Mouse (Mus musculus) limb, embryonic 13.5 days (tissue): ENCODE measurements around the gene Foxn3. TPM values are rescaled to one million over a fixed set of nuclear protein-coding genes. Genes with fewer than 3 reads are reported as not detected.
A peak's percentile ranks its signal among the peaks of the same experiment; 100 is the strongest.

Experiments used
- ATAC-seq: fragments of 200-750 bp; cut with Nextera tagmentation; 2 replicates; pipeline ENCODE4 v1.8.0; 2017; ENCODE audit warnings: low read depth, moderate number of reproducible peaks, moderate TSS enrichment; ENCODE audit not compliant: low FRiP score
- H3K27ac ChIP-seq: fragments of 300-500 bp; sonication (generic); 2 replicates; pipeline ENCODE4 v1.5.1; 2015; ENCODE audit warnings: inconsistent platforms, mild to moderate bottlenecking, moderate library complexity
- H3K27me3 ChIP-seq: fragments of 300-500 bp; sonication (generic); 2 replicates; pipeline ENCODE4 v1.6.1; 2015; ENCODE audit warnings: mild to moderate bottlenecking, inconsistent platforms
- H3K36me3 ChIP-seq: fragments of 300-500 bp; sonication (generic); 2 replicates; pipeline ENCODE4 v1.6.1; 2015; ENCODE audit warnings: inconsistent platforms, mild to moderate bottlenecking, moderate library complexity
- H3K4me1 ChIP-seq: fragments of 300-500 bp; sonication (generic); 2 replicates; pipeline ENCODE4 v1.6.1; 2015; ENCODE audit warnings: inconsistent platforms
- H3K4me2 ChIP-seq: fragments of 300-500 bp; sonication (generic); replicated peaks from 2 replicates; pipeline ENCODE4 v1.6.1; 2015; ENCODE audit warnings: inconsistent platforms, mild to moderate bottlenecking, moderate library complexity
- H3K4me3 ChIP-seq: fragments of 300-500 bp; sonication (generic); 2 replicates; pipeline ENCODE4 v1.5.1; 2015; ENCODE audit warnings: moderate library complexity, mild to moderate bottlenecking, inconsistent platforms
- H3K9ac ChIP-seq: fragments of 300-500 bp; sonication (generic); 2 replicates; pipeline ENCODE4 v1.6.1; 2015; ENCODE audit warnings: mild to moderate bottlenecking, inconsistent platforms
- H3K9me3 ChIP-seq: fragments of 300-500 bp; sonication (generic); 2 replicates; pipeline ENCODE4 v1.6.1; 2016; ENCODE audit warnings: inconsistent platforms
- WGBS: fragments of 180-500 bp; shearing (Covaris S2); methylation state at CpG from one replicate; pipeline ENCODE4 v1.1.7; 2015; 5-methylcytosine and 5-hydroxymethylcytosine counted together
- polyA plus RNA-seq: library from polyadenylated mRNA; unstranded; fragments of >200 nt; fragmentation: Nextera tagmentation; extraction: Ambion mirVana; gene quantifications from 2 replicates; pipeline ENCODE4 v1.2.1, GENCODE M21; 2015

Gene Foxn3
- polyA plus RNA-seq, 1 experiment from 2014 or later: 130 TPM

GRCm38 (mm10) chr12:99480372-99480771 is 83.0 kb downstream of the Foxn3 start:
- ATAC-seq: no peak
- 84% methylated on average over 3 of the region's 3 CpGs for WGBS
- H3K9me3 ChIP-seq: no peaks in the 10 kb centered on the region; the same call in 1 of the 2 replicates
- no peak overlapping the region for H3K4me3 ChIP-seq
- 0 out of 2 replicates have a peak, but pooled peaks cover under 1% of the 10 kb centered on the region for H3K4me1 ChIP-seq
- no peak overlapping the region for H3K4me2 ChIP-seq
- H3K27ac ChIP-seq: no peak overlapping the region
- H3K9ac ChIP-seq: no peak overlapping the region
- peaks cover 10% of the 10 kb centered on the region; the same call in 1 of the 2 replicates for H3K36me3 ChIP-seq
- H3K27me3 ChIP-seq: no peaks in the 10 kb centered on the region

GRCm38 (mm10) chr12:99474176-99474575 is 89.2 kb downstream of the Foxn3 start:
- Histone ChIP-seq H3K36me3 (no peaks in the 10 kb centered on the region), H3K4me3 (no peak overlapping the region), H3K27me3 (no peaks in the 10 kb centered on the region), H3K4me2 (no peak overlapping the region), H3K4me1 (peaks cover 6% of the 10 kb centered on the region; the same call in 1 of the 2 replicates), H3K9ac (no peak overlapping the region), H3K27ac (no peak overlapping the region), H3K9me3 (no peaks in the 10 kb centered on the region; the same call in 1 of the 2 replicates)
- 39% methylated on average over 5 of the region's 5 CpGs for WGBS
- ATAC-seq: no peak

GRCm38 (mm10) chr12:99473406-99474133 is 89.8 kb downstream of the Foxn3 start:
- WGBS: 77% methylated on average over 10 of the region's 10 CpGs
- H3K27ac ChIP-seq: no peak overlapping the region
- no peaks in the 10 kb centered on the region for H3K27me3 ChIP-seq
- no peak overlapping the region for H3K4me3 ChIP-seq
- no peak overlapping the region for H3K9ac ChIP-seq
- H3K36me3 ChIP-seq: no peaks in the 10 kb centered on the region
- ATAC-seq: no peak
- no peak overlapping the region for H3K4me2 ChIP-seq
- peaks cover 8% of the 10 kb centered on the region for H3K4me1 ChIP-seq
- no peaks in the 10 kb centered on the region for H3K9me3 ChIP-seq

GRCm38 (mm10) chr12:99471431-99471830 is 92.0 kb downstream of the Foxn3 start:
- Histone ChIP-seq H3K27me3 (no peaks in the 10 kb centered on the region), H3K36me3 (no peaks in the 10 kb centered on the region), H3K4me1 (peaks cover 21% of the 10 kb centered on the region), H3K9me3 (no peaks in the 10 kb centered on the region), H3K4me3 (no peak overlapping the region), H3K27ac (no peak overlapping the region), H3K4me2 (no peak overlapping the region), H3K9ac (no peak overlapping the region)
- no peak for ATAC-seq
- 90% methylated on average over 7 of the region's 7 CpGs for WGBS

- Histone ChIP-seq H3K9ac (no peak overlapping the region), H3K4me1 (peaks cover 21% of the 10 kb centered on the region), H3K36me3 (no peaks in the 10 kb centered on the region), H3K27me3 (no peaks in the 10 kb centered on the region), H3K4me2 (no peak overlapping the region), H3K9me3 (no peaks in the 10 kb centered on the region), H3K27ac (0 out of 2 replicates have a peak overlapping the region, but pooled peaks have one; percentile 28), H3K4me3 (no peak overlapping the region)
- 60% methylated on average over 15 of the region's 15 CpGs for WGBS
- no peak for ATAC-seq
Measured at GRCm38 (mm10) chr12:99467884-99468311, 95.5 kb downstream of the Foxn3 start.

GRCm38 (mm10) chr12:99467256-99467883 is 96.0 kb downstream of the Foxn3 start:
- WGBS: 68% methylated on average over 12 of the region's 12 CpGs
- no peak for ATAC-seq
- no peak overlapping the region for H3K4me2 ChIP-seq

GRCm38 (mm10) chr12:99466426-99466825 is 97.0 kb downstream of the Foxn3 start:
- no peaks in the 10 kb centered on the region for H3K27me3 ChIP-seq
- no peak for ATAC-seq
- no peak overlapping the region for H3K4me2 ChIP-seq
- 82% methylated on average over 5 of the region's 5 CpGs for WGBS
- H3K4me3 ChIP-seq: no peak overlapping the region
- H3K4me1 ChIP-seq: peaks cover 21% of the 10 kb centered on the region
- H3K9ac ChIP-seq: no peak overlapping the region
- H3K36me3 ChIP-seq: no peaks in the 10 kb centered on the region
- H3K27ac ChIP-seq: no peak overlapping the region
- H3K9me3 ChIP-seq: no peaks in the 10 kb centered on the region

More at GRCm38 (mm10) chr12:99467256-99467883, 96.0 kb downstream of the Foxn3 start:
- Histone ChIP-seq H3K9me3 (no peaks in the 10 kb centered on the region), H3K4me1 (peaks cover 21% of the 10 kb centered on the region), H3K4me3 (no peak overlapping the region), H3K27me3 (no peaks in the 10 kb centered on the region), H3K27ac (0 out of 2 replicates have a peak overlapping the region, but pooled peaks have one; percentile 28), H3K36me3 (no peaks in the 10 kb centered on the region), H3K9ac (no peak overlapping the region)

- Histone ChIP-seq H3K9ac (no peak overlapping the region), H3K36me3 (no peaks in the 10 kb centered on the region), H3K27ac (no peak overlapping the region), H3K9me3 (no peaks in the 10 kb centered on the region), H3K4me2 (no peak overlapping the region), H3K4me3 (no peak overlapping the region), H3K27me3 (no peaks in the 10 kb centered on the region), H3K4me1 (peaks cover 21% of the 10 kb centered on the region)
- no peak for ATAC-seq
- 59% methylated on average over 5 of the region's 5 CpGs for WGBS
Measured at GRCm38 (mm10) chr12:99464291-99464690, 99.1 kb downstream of the Foxn3 start.

GRCm38 (mm10) chr12:99462846-99463245 is 100.5 kb downstream of the Foxn3 start:
- ATAC-seq: no peak

GRCm38 (mm10) chr12:99462302-99462701 is 101.1 kb downstream of the Foxn3 start:
- Histone ChIP-seq H3K4me2 (no peak overlapping the region), H3K36me3 (no peaks in the 10 kb centered on the region), H3K27me3 (no peaks in the 10 kb centered on the region), H3K4me3 (no peak overlapping the region), H3K27ac (no peak overlapping the region), H3K9me3 (no peaks in the 10 kb centered on the region), H3K4me1 (peaks cover 18% of the 10 kb centered on the region), H3K9ac (no peak overlapping the region)
- ATAC-seq: no peak

More at GRCm38 (mm10) chr12:99462846-99463245, 100.5 kb downstream of the Foxn3 start:
- 94% methylated on average over 1 of the region's 1 CpGs for WGBS
- Histone ChIP-seq H3K4me1 (peaks cover 18% of the 10 kb centered on the region), H3K9me3 (no peaks in the 10 kb centered on the region), H3K4me2 (no peak overlapping the region), H3K9ac (no peak overlapping the region), H3K4me3 (no peak overlapping the region), H3K27me3 (no peaks in the 10 kb centered on the region), H3K27ac (no peak overlapping the region), H3K36me3 (no peaks in the 10 kb centered on the region)

GRCm38 (mm10) chr12:99457521-99458205 is 105.7 kb downstream of the Foxn3 start:
- peaks cover 37% of the 10 kb centered on the region for H3K4me1 ChIP-seq
- no peak overlapping the region for H3K4me2 ChIP-seq
- no peak overlapping the region for H3K27ac ChIP-seq
- no peaks in the 10 kb centered on the region for H3K9me3 ChIP-seq
- H3K4me3 ChIP-seq: no peak overlapping the region
- H3K27me3 ChIP-seq: no peaks in the 10 kb centered on the region
- WGBS: 74% methylated on average over 10 of the region's 10 CpGs
- no peak; the same call in 1 of the 2 replicates for ATAC-seq
- no peak overlapping the region for H3K9ac ChIP-seq
- H3K36me3 ChIP-seq: no peaks in the 10 kb centered on the region

- Histone ChIP-seq H3K27ac (no peak overlapping the region), H3K4me3 (no peak overlapping the region), H3K36me3 (no peaks in the 10 kb centered on the region), H3K4me1 (peaks cover 37% of the 10 kb centered on the region), H3K27me3 (no peaks in the 10 kb centered on the region), H3K9me3 (no peaks in the 10 kb centered on the region), H3K4me2 (no peak overlapping the region), H3K9ac (no peak overlapping the region)
- ATAC-seq: no peak
- 92% methylated on average over 8 of the region's 8 CpGs for WGBS
Measured at GRCm38 (mm10) chr12:99455580-99455979, 107.8 kb downstream of the Foxn3 start.
